Mouse (Mus musculus): ENCODE data around the gene Slc25a53. TPM values are rescaled to one million over a fixed set of nuclear protein-coding genes. Genes with fewer than 3 reads are reported as not detected.

The Slc25a53 gene
- total and polyA plus RNA-seq, 3 experiments, result 3.1 to 3.5 (median 3.3) TPM

GRCm38 (mm10) chrX:137063202-137063601, 25.1 kb upstream of the Slc25a53 start:
- no peaks in the 10 kb centered on the region for H3K79me2 ChIP-seq (replicated peaks; ENCODE audit: control insufficient read depth, extremely low read depth, insufficient read depth, poor library complexity, severe bottlenecking)
- H3K9ac ChIP-seq (ENCODE audit: insufficient read depth, low read depth), result no peak overlapping the region
- dilution Hi-C loops (cut with MboI; ENCODE audit: extremely low pct_ligation_motif_present, extremely low pct_unique_long_range_greater_than_20kb, low sequenced_read_pairs), result no loop called here
- H3K4me3 ChIP-seq (replicated peaks in 1 of 3; ENCODE audit: low read depth in 2 of 3, low read length in 2 of 3, poor library complexity in 1 of 3), result no peak overlapping the region
- no peak overlapping the region for H3K27ac ChIP-seq (ENCODE audit: insufficient read depth, low read depth)
- no peaks in the 10 kb centered on the region for H3K9me3 ChIP-seq (replicated peaks; ENCODE audit: low read length)
- H3K4me1 ChIP-seq (ENCODE audit: control insufficient read depth in 1 of 2, insufficient read depth in 2 of 2), result no peaks in the 10 kb centered on the region
- in situ Hi-C loops (cut with MboI; ENCODE audit: low pct_ligation_motif_present, low pct_unique_long_range_greater_than_20kb, low sequenced_read_pairs), result no loop called here
- H3K27me3 ChIP-seq (replicated peaks), result no peaks in the 10 kb centered on the region
- TF ChIP-seq RAD21 (IDR thresholded peaks at IDR 0.05; ENCODE audit: low read depth, low read length), result no peak
- TF ChIP-seq JUND (conservative IDR thresholded peaks at IDR 0.05; ENCODE audit: low read depth, low read length), result no peak
- TF ChIP-seq USF1 (IDR thresholded peaks at IDR 0.05; ENCODE audit: low read depth, low read length), result no peak
- no peak for TF ChIP-seq USF2 (conservative IDR thresholded peaks at IDR 0.05; ENCODE audit: low read depth, low read length)
- no peak for TF ChIP-seq TBP (conservative IDR thresholded peaks at IDR 0.05; ENCODE audit: low read depth, low read length)
- no peak for TF ChIP-seq POLR2AphosphoS2 (IDR thresholded peaks at IDR 0.05; ENCODE audit: low read depth, low read length)
- TF ChIP-seq MAX (IDR thresholded peaks at IDR 0.05; ENCODE audit: low read length), result no peak
- TF ChIP-seq ZKSCAN1 (IDR thresholded peaks at IDR 0.05; ENCODE audit: borderline replicate concordance, low read depth, low read length), result no peak
- TF ChIP-seq BHLHE40 (IDR thresholded peaks at IDR 0.05; ENCODE audit: low read depth, low read length), result no peak
- TF ChIP-seq KAT2A (IDR thresholded peaks at IDR 0.05; ENCODE audit: insufficient replicate concordance, low read length), result no peak
- TF ChIP-seq TCF12 (IDR thresholded peaks at IDR 0.05; ENCODE audit: low read depth, low read length), result no peak
- no peak for TF ChIP-seq NRF1 (IDR thresholded peaks at IDR 0.05; ENCODE audit: low read depth, low read length)
- no peak for TF ChIP-seq ELF1 (IDR thresholded peaks at IDR 0.05; ENCODE audit: low read depth, low read length)
- no peak for TF ChIP-seq MAZ (IDR thresholded peaks at IDR 0.05; ENCODE audit: low read depth, low read length)
- no peak for TF ChIP-seq EP300 (IDR thresholded peaks at IDR 0.05; ENCODE audit: low read length)
- TF ChIP-seq MEF2A (IDR thresholded peaks at IDR 0.05; ENCODE audit: borderline replicate concordance, low read depth, low read length), result no peak
- no peak for TF ChIP-seq ETS1 (conservative IDR thresholded peaks at IDR 0.05; ENCODE audit: low read depth, low read length)
- TF ChIP-seq MYC (IDR thresholded peaks at IDR 0.05; ENCODE audit: low read depth, low read length), result no peak
- no peak for TF ChIP-seq JUN (IDR thresholded peaks at IDR 0.05; ENCODE audit: insufficient read depth, low read depth, low read length)
- TF ChIP-seq MAFK (IDR thresholded peaks at IDR 0.05; ENCODE audit: insufficient replicate concordance, low read length), result no peak
- peaks cover 0 to 8% of the 10 kb centered on the region in 2 experiments for H3K36me3 ChIP-seq (replicated peaks in 1 of 2; ENCODE audit: control insufficient read depth in 1 of 2, insufficient read depth in 1 of 2, low read length in 1 of 2)
- no peak for DNase-seq (ENCODE audit: extremely low read depth)
- no peak overlapping the region for H3K4me2 ChIP-seq (ENCODE audit: insufficient read depth, low read depth, poor library complexity, severe bottlenecking)

Data from CH12.LX (cell line).